Mouse (Mus musculus): ENCODE results near the gene Wdr31.
"Not testable (repeated sequence)": the region's sequence is repeated elsewhere in the genome, so short reads cannot be mapped to it uniquely, and the experiment has no call there.

- not testable (repeated sequence) for TF ChIP-seq EP300 (IDR thresholded peaks at IDR 0.05; ENCODE audit: insufficient read depth, low read depth, low read length); CTCF (IDR thresholded peaks at IDR 0.05; ENCODE audit: low read depth, low read length); POLR2A (IDR thresholded peaks at IDR 0.05; ENCODE audit: insufficient read depth, low read length)
Observed at GRCm38 (mm10) chr4:62479593-62479936, 8.9 kb upstream of the Wdr31 start.

All from ES-Bruce4 (cell line).